Mouse (Mus musculus) ES-E14 (cell line): ENCODE results near the gene Zfp36.

Experiments used
- CHD2 ChIP-seq: IDR thresholded peaks from 2 replicates; pipeline ENCODE4 v1.6.1; 2014; ENCODE audit warnings: mild to moderate bottlenecking, low read depth, low read length, inconsistent platforms
- ZC3H11A ChIP-seq: IDR thresholded peaks from 2 replicates; pipeline ENCODE4 v1.6.1; 2012; ENCODE audit warnings: low read depth, mild to moderate bottlenecking, inconsistent platforms, low read length, borderline replicate concordance

- TF ChIP-seq CHD2 (no peak), ZC3H11A (no peak)
Measured at GRCm38 (mm10) chr7:28358431-28358830, 21.6 kb downstream of the Zfp36 start.
